Mouse (Mus musculus): ENCODE data around the gene Stx12. TPM values are rescaled to one million over a fixed set of nuclear protein-coding genes. Genes with fewer than 3 reads are reported as not detected.

Gene Stx12
- polyA plus RNA-seq, 1 experiment, result 19.2 TPM

GRCm38 (mm10) chr4:132807771-132808641, 76.3 kb downstream of the Stx12 start:
- TF ChIP-seq MYOD1 (IDR thresholded peaks at IDR 0.05; ENCODE audit: control insufficient read depth, insufficient read length, low read depth), result no peak
- TF ChIP-seq FOSL1 (IDR thresholded peaks at IDR 0.05; ENCODE audit: insufficient read depth, low read length, poor library complexity, severe bottlenecking), result no peak
- TF ChIP-seq USF1 (IDR thresholded peaks at IDR 0.05; ENCODE audit: low read depth), result no peak
- no peak for TF ChIP-seq MAX (IDR thresholded peaks at IDR 0.05)
- no peak for TF ChIP-seq MYOG (IDR thresholded peaks at IDR 0.05; ENCODE audit: control insufficient read depth, extremely low read depth, insufficient read length)
- TF ChIP-seq CTCF (IDR thresholded peaks at IDR 0.05; ENCODE audit: control insufficient read depth, insufficient read depth, insufficient read length), result no peak
- no peak for TF ChIP-seq CEBPB (IDR thresholded peaks at IDR 0.05; ENCODE audit: low read depth)
- Histone ChIP-seq H3K79me3 (ENCODE audit: low read depth) (no peaks in the 10 kb centered on the region), H3K79me2 (ENCODE audit: control insufficient read depth, insufficient read depth) (no peaks in the 10 kb centered on the region), H3K36me3 (ENCODE audit: control insufficient read depth, insufficient read depth) (no peaks in the 10 kb centered on the region), H3K4me3 (ENCODE audit: insufficient read depth, poor library complexity, severe bottlenecking) (no peak overlapping the region), H3ac (ENCODE audit: control insufficient read depth, insufficient read length, low read depth) (no peak overlapping the region), H3K27me3 (ENCODE audit: control insufficient read depth, insufficient read depth, insufficient read length) (no peaks in the 10 kb centered on the region)

- TF ChIP-seq CTCF (IDR thresholded peaks at IDR 0.05; ENCODE audit: control insufficient read depth, insufficient read depth, insufficient read length), result no peak
- TF ChIP-seq CEBPB (IDR thresholded peaks at IDR 0.05; ENCODE audit: low read depth), result no peak
- TF ChIP-seq FOSL1 (IDR thresholded peaks at IDR 0.05; ENCODE audit: insufficient read depth, low read length, poor library complexity, severe bottlenecking), result no peak
- TF ChIP-seq USF1 (IDR thresholded peaks at IDR 0.05; ENCODE audit: low read depth), result no peak
- no peak for TF ChIP-seq MYOG (IDR thresholded peaks at IDR 0.05; ENCODE audit: control insufficient read depth, extremely low read depth, insufficient read length)
- no peak for TF ChIP-seq MAX (IDR thresholded peaks at IDR 0.05)
- no peak for TF ChIP-seq MYOD1 (IDR thresholded peaks at IDR 0.05; ENCODE audit: control insufficient read depth, insufficient read length, low read depth)
- no peak overlapping the region for H3K4me3 ChIP-seq (ENCODE audit: insufficient read depth, poor library complexity, severe bottlenecking)
- H3ac ChIP-seq (ENCODE audit: control insufficient read depth, insufficient read length, low read depth), result no peak overlapping the region
- H3K79me2 ChIP-seq (ENCODE audit: control insufficient read depth, insufficient read depth), result no peaks in the 10 kb centered on the region
- H3K27me3 ChIP-seq (ENCODE audit: control insufficient read depth, insufficient read depth, insufficient read length), result no peaks in the 10 kb centered on the region
- no peaks in the 10 kb centered on the region for H3K36me3 ChIP-seq (ENCODE audit: control insufficient read depth, insufficient read depth)
- H3K79me3 ChIP-seq (ENCODE audit: low read depth), result no peaks in the 10 kb centered on the region
Measured at GRCm38 (mm10) chr4:132806620-132807191, 77.6 kb downstream of the Stx12 start.

- H3K36me3 ChIP-seq (ENCODE audit: control insufficient read depth, insufficient read depth), result no peaks in the 10 kb centered on the region
- H3K79me2 ChIP-seq (ENCODE audit: control insufficient read depth, insufficient read depth), result no peaks in the 10 kb centered on the region
- TF ChIP-seq FOSL1 (IDR thresholded peaks at IDR 0.05; ENCODE audit: insufficient read depth, low read length, poor library complexity, severe bottlenecking), result no peak
- TF ChIP-seq MYOG (IDR thresholded peaks at IDR 0.05; ENCODE audit: control insufficient read depth, extremely low read depth, insufficient read length), result no peak
- TF ChIP-seq MYOD1 (IDR thresholded peaks at IDR 0.05; ENCODE audit: control insufficient read depth, insufficient read length, low read depth), result no peak
- no peak for TF ChIP-seq CTCF (IDR thresholded peaks at IDR 0.05; ENCODE audit: control insufficient read depth, insufficient read depth, insufficient read length)
- no peak for TF ChIP-seq MAX (IDR thresholded peaks at IDR 0.05)
- TF ChIP-seq CEBPB (IDR thresholded peaks at IDR 0.05; ENCODE audit: low read depth), result no peak
- no peak for TF ChIP-seq USF1 (IDR thresholded peaks at IDR 0.05; ENCODE audit: low read depth)
- no peak overlapping the region for H3ac ChIP-seq (ENCODE audit: control insufficient read depth, insufficient read length, low read depth)
- H3K27me3 ChIP-seq (ENCODE audit: control insufficient read depth, insufficient read depth, insufficient read length), result no peaks in the 10 kb centered on the region
- H3K79me3 ChIP-seq (ENCODE audit: low read depth), result no peaks in the 10 kb centered on the region
- H3K4me3 ChIP-seq (ENCODE audit: insufficient read depth, poor library complexity, severe bottlenecking), result no peak overlapping the region
Measured at GRCm38 (mm10) chr4:132805599-132806197, 78.6 kb downstream of the Stx12 start.

DNA sequence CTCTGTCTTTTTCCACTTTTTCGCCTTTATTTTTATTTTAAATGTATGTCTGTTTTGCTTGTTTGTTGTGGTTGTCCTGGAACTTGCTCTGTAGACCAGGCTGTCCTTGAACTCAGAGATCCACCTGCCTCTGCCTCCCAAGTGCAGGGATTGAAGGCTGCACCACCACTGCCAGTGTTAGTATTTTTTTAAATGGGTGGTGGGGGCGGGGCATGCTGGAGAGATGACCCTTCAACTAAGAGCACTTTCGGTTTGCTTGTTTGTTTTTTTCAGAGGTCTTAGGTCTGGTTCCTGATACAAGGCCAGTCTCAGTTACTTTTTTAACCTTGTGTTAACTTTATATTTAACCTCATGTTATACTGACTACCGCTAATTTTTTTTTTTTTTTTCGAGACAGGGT, 79.2 kb downstream of the Stx12 start:
- Histone ChIP-seq H3K36me3 (ENCODE audit: control insufficient read depth, insufficient read depth) (no peaks in the 10 kb centered on the region), H3K4me3 (ENCODE audit: insufficient read depth, poor library complexity, severe bottlenecking) (no peak overlapping the region), H3K27me3 (ENCODE audit: control insufficient read depth, insufficient read depth, insufficient read length) (no peaks in the 10 kb centered on the region), H3K79me2 (ENCODE audit: control insufficient read depth, insufficient read depth) (no peaks in the 10 kb centered on the region), H3K79me3 (ENCODE audit: low read depth) (no peaks in the 10 kb centered on the region), H3ac (ENCODE audit: control insufficient read depth, insufficient read length, low read depth) (no peak overlapping the region)
- TF ChIP-seq CEBPB (IDR thresholded peaks at IDR 0.05; ENCODE audit: low read depth), result no peak
- no peak for TF ChIP-seq FOSL1 (IDR thresholded peaks at IDR 0.05; ENCODE audit: insufficient read depth, low read length, poor library complexity, severe bottlenecking)
- no peak for TF ChIP-seq MAX (IDR thresholded peaks at IDR 0.05)
- TF ChIP-seq USF1 (IDR thresholded peaks at IDR 0.05; ENCODE audit: low read depth), result no peak
- TF ChIP-seq CTCF (IDR thresholded peaks at IDR 0.05; ENCODE audit: control insufficient read depth, insufficient read depth, insufficient read length), result no peak
- no peak for TF ChIP-seq MYOG (IDR thresholded peaks at IDR 0.05; ENCODE audit: control insufficient read depth, extremely low read depth, insufficient read length)
- no peak for TF ChIP-seq MYOD1 (IDR thresholded peaks at IDR 0.05; ENCODE audit: control insufficient read depth, insufficient read length, low read depth)

DNA sequence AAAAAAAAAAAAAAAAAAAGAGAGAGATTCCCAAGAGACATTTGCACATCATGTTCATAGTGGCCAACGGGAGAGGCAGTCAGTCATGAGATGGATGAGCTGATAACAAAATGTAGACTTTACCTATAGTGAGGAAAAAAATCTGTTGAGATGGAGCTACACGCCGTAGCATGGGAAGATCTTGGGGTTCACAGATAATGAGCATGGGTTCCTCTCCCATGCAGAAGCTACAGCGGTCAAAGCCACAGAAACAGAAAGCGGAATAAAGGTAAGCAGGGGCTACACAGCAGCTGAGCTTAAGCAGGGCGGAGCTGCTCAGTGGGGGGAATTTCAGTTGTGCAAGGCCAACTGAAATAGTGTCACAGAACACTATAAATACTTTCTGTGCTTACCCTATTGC, 80.0 kb downstream of the Stx12 start:
- no peak overlapping the region for H3K4me3 ChIP-seq (ENCODE audit: insufficient read depth, poor library complexity, severe bottlenecking)
- H3ac ChIP-seq (ENCODE audit: control insufficient read depth, insufficient read length, low read depth), result no peak overlapping the region
- H3K36me3 ChIP-seq (ENCODE audit: control insufficient read depth, insufficient read depth), result no peaks in the 10 kb centered on the region
- H3K79me3 ChIP-seq (ENCODE audit: low read depth), result no peaks in the 10 kb centered on the region
- no peaks in the 10 kb centered on the region for H3K27me3 ChIP-seq (ENCODE audit: control insufficient read depth, insufficient read depth, insufficient read length)
- TF ChIP-seq FOSL1 (IDR thresholded peaks at IDR 0.05; ENCODE audit: insufficient read depth, low read length, poor library complexity, severe bottlenecking), result no peak
- TF ChIP-seq MYOD1 (IDR thresholded peaks at IDR 0.05; ENCODE audit: control insufficient read depth, insufficient read length, low read depth), result no peak
- H3K79me2 ChIP-seq (ENCODE audit: control insufficient read depth, insufficient read depth), result no peaks in the 10 kb centered on the region

All from C2C12 (cell line).